Mouse (Mus musculus): ENCODE measurements at regions not wholly inside any gene's neighbourhood (a gene's known extent, or its start where the extent isn't known, plus 50 kb on each side); places are given as distances from the start of the nearest gene placed in this dataset.

- no peak for TF ChIP-seq ZC3H11A (IDR thresholded peaks at IDR 0.05; ENCODE audit: borderline replicate concordance, low read depth, low read length)
- no peak for TF ChIP-seq CHD2 (IDR thresholded peaks at IDR 0.05; ENCODE audit: low read depth, low read length)
- TF ChIP-seq MAFK (IDR thresholded peaks at IDR 0.05; ENCODE audit: insufficient read depth, low read depth, low read length), result no peak
- TF ChIP-seq HCFC1 (IDR thresholded peaks at IDR 0.05; ENCODE audit: borderline replicate concordance, insufficient read depth, low read length), result no peak
These were observed 141.9 kb upstream of the Ube2e3 start for GRCm38 (mm10) chr2:78726060-78726459.
